Mouse (Mus musculus) embryonic facial prominence, embryonic 11.5 days (tissue): Measurements from ENCODE around the gene Agr3. TPM values are rescaled to one million over a fixed set of nuclear protein-coding genes. Genes with fewer than 3 reads are reported as not detected.
A peak's percentile ranks its signal among the peaks of the same experiment; 100 is the strongest.

Source experiments
- ATAC-seq: fragments of 200-750 bp; cut with Nextera tagmentation; replicated peaks from 2 replicates; pipeline ENCODE4 v1.8.0; 2017; ENCODE audit warnings: low read depth; ENCODE audit not compliant: insufficient number of reproducible peaks, low FRiP score, low TSS enrichment
- DNase-seq: peaks from one replicate; pipeline ENCODE4 v3.0.0-alpha.2; 2015; ENCODE audit warnings: low spot score
- H3K27ac ChIP-seq: fragments of 300-500 bp; sonication (generic); replicated peaks from 2 replicates; pipeline ENCODE4 v1.5.1; 2014; ENCODE audit warnings: mild to moderate bottlenecking, low read depth, low read length, control low read depth
- H3K27me3 ChIP-seq: fragments of 300-500 bp; sonication (generic); 2 replicates; pipeline ENCODE4 v1.6.1; 2014; ENCODE audit warnings: mild to moderate bottlenecking, low read length, moderate library complexity, mixed read lengths; ENCODE audit not compliant: control insufficient read depth, insufficient read depth
- H3K36me3 ChIP-seq: fragments of 300-500 bp; sonication (generic); replicated peaks from 2 replicates; pipeline ENCODE4 v1.6.1; 2014; ENCODE audit warnings: low read depth, mild to moderate bottlenecking, low read length, moderate library complexity, mixed read lengths; ENCODE audit not compliant: control insufficient read depth, insufficient read depth
- H3K4me1 ChIP-seq: fragments of 300-500 bp; sonication (generic); 2 replicates; pipeline ENCODE4 v1.6.1; 2014; ENCODE audit warnings: low read length, mixed read lengths; ENCODE audit not compliant: control insufficient read depth, insufficient read depth
- H3K4me2 ChIP-seq: fragments of 300-500 bp; sonication (generic); 2 replicates; pipeline ENCODE4 v1.6.1; 2014; ENCODE audit warnings: low read depth, mild to moderate bottlenecking, control low read depth, low read length, moderate library complexity
- H3K4me3 ChIP-seq: fragments of 300-500 bp; sonication (generic); 2 replicates; pipeline ENCODE4 v1.5.1; 2014; ENCODE audit warnings: low read depth, low read length, control low read depth
- H3K9ac ChIP-seq: fragments of 300-500 bp; sonication (generic); replicated peaks from 2 replicates; pipeline ENCODE4 v1.6.1; 2014; ENCODE audit warnings: mild to moderate bottlenecking, control low read depth, low read length
- H3K9me3 ChIP-seq: fragments of 300-500 bp; sonication (generic); replicated peaks from 2 replicates; pipeline ENCODE4 v1.6.1; 2016; ENCODE audit warnings: mild to moderate bottlenecking, low read length, inconsistent platforms, mixed read lengths; ENCODE audit not compliant: control insufficient read depth
- WGBS: fragments of 180-500 bp; shearing (Covaris S2); extraction: QIAGEN DNeasy Blood & Tissue Kit; methylation state at CpG from one replicate; pipeline ENCODE4 v1.1.7; 2014; 5-methylcytosine and 5-hydroxymethylcytosine counted together
- polyA plus RNA-seq: library from polyadenylated mRNA; unstranded; fragments of >200 nt; fragmentation: Nextera tagmentation; extraction: Ambion mirVana; gene quantifications from 2 replicates; pipeline ENCODE4 v1.2.1, GENCODE M21; 2014

Gene Agr3
- polyA plus RNA-seq, 1 experiment from 2014 or later: 1.2 TPM

- DNase-seq (no peak), ATAC-seq (no peak; the same call in 1 of the 2 replicates)
- Histone ChIP-seq H3K9ac (no peak within 1 kb of the TSS), H3K9me3 (no peaks in the 10 kb centered on the region), H3K27me3 (no peaks in the 10 kb centered on the region), H3K36me3 (no peaks in the 10 kb centered on the region), H3K4me1 (no peaks in the 10 kb centered on the region), H3K27ac (no peak within 1 kb of the TSS), H3K4me3 (no peak within 1 kb of the TSS), H3K4me2 (no peak within 1 kb of the TSS)
- WGBS: 71% methylated on average over 9 of the region's 9 CpGs
Observed at GRCm38 (mm10) chr12:35992711-35993110, 67.3 kb downstream of the Agr3 start, which contains the start of gene Agr2. Gene Agr2 (plus strand): TSS chr12:35992907.

DNA sequence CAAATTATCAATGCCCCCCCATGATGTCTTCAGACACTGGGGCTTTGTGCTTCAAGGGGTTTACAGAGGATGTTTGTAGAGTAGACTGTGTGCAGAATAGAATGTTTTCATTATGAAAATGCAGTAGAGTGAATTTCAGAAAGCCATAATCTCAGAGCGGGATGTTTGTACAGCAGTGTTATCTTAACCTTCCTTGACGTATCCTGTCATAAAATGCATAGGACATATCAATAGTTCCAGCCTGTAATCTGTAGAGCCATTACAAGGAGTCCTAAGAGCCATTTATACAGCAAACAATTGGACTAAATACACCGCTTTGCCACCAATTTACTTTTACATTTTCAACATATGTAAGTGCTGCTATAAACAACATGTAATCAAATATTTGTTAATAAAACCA, 68.2 kb downstream of the Agr3 start:
- Histone ChIP-seq H3K9ac (no peak overlapping the region), H3K4me2 (no peak overlapping the region), H3K9me3 (no peaks in the 10 kb centered on the region), H3K27me3 (no peaks in the 10 kb centered on the region), H3K27ac (no peak overlapping the region), H3K4me1 (no peaks in the 10 kb centered on the region), H3K36me3 (no peaks in the 10 kb centered on the region), H3K4me3 (no peak overlapping the region)
- 73% methylated on average over 3 of the region's 3 CpGs for WGBS
- no peak for DNase-seq
- ATAC-seq: no peak

GRCm38 (mm10) chr12:35994098-35994497, 68.7 kb downstream of the Agr3 start:
- ATAC-seq (no peak), DNase-seq (no peak)
- H3K9ac ChIP-seq: no peak overlapping the region

GRCm38 (mm10) chr12:35995799-35996198, 70.4 kb downstream of the Agr3 start:
- Histone ChIP-seq H3K9me3 (no peaks in the 10 kb centered on the region), H3K4me2 (no peak overlapping the region), H3K27me3 (no peaks in the 10 kb centered on the region), H3K9ac (no peak overlapping the region), H3K4me3 (no peak overlapping the region), H3K4me1 (no peaks in the 10 kb centered on the region), H3K36me3 (no peaks in the 10 kb centered on the region), H3K27ac (no peak overlapping the region)
- DNase-seq (peak; percentile 75), ATAC-seq (no peak)
- WGBS: 32% methylated on average over 5 of the region's 5 CpGs

More at GRCm38 (mm10) chr12:35994098-35994497, 68.7 kb downstream of the Agr3 start:
- no peak overlapping the region for H3K4me3 ChIP-seq
- no peak overlapping the region for H3K27ac ChIP-seq
- no peaks in the 10 kb centered on the region for H3K36me3 ChIP-seq
- H3K4me1 ChIP-seq: no peaks in the 10 kb centered on the region
- no peak overlapping the region for H3K4me2 ChIP-seq
- H3K9me3 ChIP-seq: no peaks in the 10 kb centered on the region
- no peaks in the 10 kb centered on the region for H3K27me3 ChIP-seq

Other genes with a start within 250 kb of the Agr3 start
- not detected in 2 replicates for gene Agr2, start 67.3 kb downstream of the Agr3 start, polyA plus RNA-seq
- gene Tspan13, start 116.9 kb downstream of the Agr3 start, polyA plus RNA-seq: 87.2 and 94.7 TPM in 2 replicates
- 37.8 and 39.6 TPM in 2 replicates for gene Ankmy2, start 231.5 kb downstream of the Agr3 start, polyA plus RNA-seq
- 351 and 387 TPM in 2 replicates for gene Bzw2, start 232.5 kb downstream of the Agr3 start, polyA plus RNA-seq